Mouse (Mus musculus) heart, postnatal 0 days (tissue): Measurements from ENCODE around the gene Ranbp9. TPM values are rescaled to one million over a fixed set of nuclear protein-coding genes. Genes with fewer than 3 reads are reported as not detected.

Experiments
- ATAC-seq: fragments of 200-750 bp; cut with Nextera tagmentation; 2 replicates; pipeline ENCODE4 v1.8.0; 2017; ENCODE audit warnings: low read depth, moderate number of reproducible peaks, moderate library complexity; ENCODE audit not compliant: insufficient read depth
- DNase-seq: peaks from one replicate; pipeline ENCODE4 v3.0.0-alpha.2; 2016; ENCODE audit warnings: low spot score
- H3K27ac ChIP-seq: fragments of 300-500 bp; sonication (generic); 2 replicates; pipeline ENCODE4 v1.5.1; 2014; ENCODE audit warnings: low read depth, mild to moderate bottlenecking
- H3K27me3 ChIP-seq: fragments of 300-500 bp; sonication (generic); 2 replicates; pipeline ENCODE4 v1.6.1; 2014; ENCODE audit warnings: low read length, mixed read lengths; ENCODE audit not compliant: control insufficient read depth, insufficient read depth
- H3K36me3 ChIP-seq: fragments of 300-500 bp; sonication (generic); replicated peaks from 2 replicates; pipeline ENCODE4 v1.6.1; 2014; ENCODE audit warnings: low read length, mixed read lengths; ENCODE audit not compliant: control insufficient read depth, insufficient read depth
- H3K4me1 ChIP-seq: fragments of 300-500 bp; sonication (generic); 2 replicates; pipeline ENCODE4 v1.6.1; 2014; ENCODE audit warnings: antibody characterized with exemption; ENCODE audit not compliant: control insufficient read depth, insufficient read depth
- H3K4me2 ChIP-seq: fragments of 300-500 bp; sonication (generic); 2 replicates; pipeline ENCODE4 v1.6.1; 2014; ENCODE audit warnings: low read depth, mild to moderate bottlenecking, low read length, moderate library complexity
- H3K4me3 ChIP-seq: fragments of 300-500 bp; sonication (generic); 2 replicates; pipeline ENCODE4 v1.5.1; 2014; ENCODE audit warnings: low read depth, low read length
- H3K9ac ChIP-seq: fragments of 300-500 bp; sonication (generic); replicated peaks from 2 replicates; pipeline ENCODE4 v1.6.1; 2014; ENCODE audit warnings: low read depth, low read length, mixed read lengths
- H3K9me3 ChIP-seq: fragments of 300-500 bp; sonication (generic); replicated peaks from 2 replicates; pipeline ENCODE4 v1.6.1; 2016; ENCODE audit warnings: low read length; ENCODE audit not compliant: control insufficient read depth
- CTCF ChIP-seq: IDR thresholded peaks from 2 replicates; pipeline ENCODE4 v1.5.1; 2016; ENCODE audit warnings: antibody characterized with exemption, control low read depth, low read depth
- EP300 ChIP-seq: IDR thresholded peaks from 2 replicates; pipeline ENCODE4 v1.6.1; 2016; ENCODE audit warnings: antibody characterized with exemption, low read depth
- WGBS: fragments of 180-500 bp; shearing (Covaris S2); extraction: QIAGEN DNeasy Blood & Tissue Kit; methylation state at CpG from one replicate; pipeline ENCODE4 v1.1.7; 2014; 5-methylcytosine and 5-hydroxymethylcytosine counted together
- polyA plus RNA-seq: library from polyadenylated mRNA; unstranded; fragments of >200 nt; fragmentation: Nextera tagmentation; extraction: Ambion mirVana; gene quantifications from 2 replicates; pipeline ENCODE4 v1.2.1, GENCODE M21; 2015
- total RNA-seq: library from RNA; depleted of rRNA; stranded (reverse); fragments of >200 nt; gene quantifications from 2 replicates; pipeline ENCODE4 v1.2.3, GENCODE M21; 2014; ENCODE audit warnings: low replicate concordance

The Ranbp9 gene
- total and polyA plus RNA-seq, 2 experiments from 2014 or later: 6.7 to 42.5 TPM

DNA sequence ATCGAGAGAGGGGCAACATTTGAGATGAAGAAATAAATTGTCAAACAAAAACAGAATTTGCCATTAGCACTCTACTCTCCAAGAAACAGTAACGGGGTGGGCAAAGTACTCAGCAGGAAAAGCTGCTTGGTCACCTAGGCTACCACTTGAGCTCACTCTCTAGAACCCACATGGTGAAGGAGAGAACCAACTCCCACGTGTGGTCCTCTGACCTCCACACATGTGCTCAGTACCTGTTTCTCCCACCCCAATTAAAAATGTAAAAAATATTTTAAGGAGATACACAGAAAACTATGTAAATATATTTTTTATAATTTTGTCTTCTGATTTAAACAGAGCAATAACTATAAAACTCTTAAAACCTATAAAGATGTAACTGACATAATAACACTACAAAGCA is 33.4 kb downstream of the Ranbp9 start:
- TF ChIP-seq EP300 (no peak), CTCF (no peak)
- Histone ChIP-seq H3K27me3 (no peaks in the 10 kb centered on the region), H3K4me3 (no peak overlapping the region), H3K9me3 (no peaks in the 10 kb centered on the region), H3K27ac (no peak overlapping the region), H3K4me1 (peaks cover 25% of the 10 kb centered on the region), H3K4me2 (no peak overlapping the region), H3K36me3 (no peaks in the 10 kb centered on the region), H3K9ac (no peak overlapping the region)
- DNase-seq: no peak
- no peak for ATAC-seq
- 67% methylated on average over 3 of the region's 3 CpGs for WGBS

DNA sequence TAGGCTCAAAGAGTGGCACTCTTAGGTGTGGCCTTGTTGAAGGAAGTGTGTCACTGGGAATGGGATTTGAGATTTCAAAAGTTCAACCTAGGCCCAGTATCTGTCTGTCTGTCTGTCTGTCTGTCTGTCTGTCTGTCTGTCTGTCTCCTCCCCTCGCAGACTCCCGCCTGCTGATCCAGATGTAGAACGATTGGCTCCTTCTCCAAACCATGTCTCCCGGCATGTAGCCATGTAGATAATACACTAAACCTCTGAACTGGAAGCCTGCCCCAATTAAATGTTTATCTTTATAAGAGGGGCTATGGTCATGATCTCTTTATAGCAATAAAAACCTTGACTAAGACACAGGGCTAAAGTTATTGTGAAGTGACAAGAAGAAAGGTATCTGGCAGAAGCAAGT is 35.3 kb downstream of the Ranbp9 start:
- H3K27me3 ChIP-seq: no peaks in the 10 kb centered on the region
- no peak overlapping the region for H3K4me3 ChIP-seq
- no peak for DNase-seq
- TF ChIP-seq EP300 (no peak), CTCF (no peak)
- H3K4me2 ChIP-seq: no peak overlapping the region
- WGBS: 34% methylated on average over 4 of the region's 4 CpGs
- ATAC-seq: no peak
- H3K27ac ChIP-seq: peak overlapping the region; percentile 12; the same call in 1 of the 2 replicates
- no peaks in the 10 kb centered on the region for H3K36me3 ChIP-seq
- 0 out of 2 replicates have a peak, but pooled peaks cover 19% of the 10 kb centered on the region for H3K4me1 ChIP-seq
- no peak overlapping the region for H3K9ac ChIP-seq
- H3K9me3 ChIP-seq: no peaks in the 10 kb centered on the region

DNA sequence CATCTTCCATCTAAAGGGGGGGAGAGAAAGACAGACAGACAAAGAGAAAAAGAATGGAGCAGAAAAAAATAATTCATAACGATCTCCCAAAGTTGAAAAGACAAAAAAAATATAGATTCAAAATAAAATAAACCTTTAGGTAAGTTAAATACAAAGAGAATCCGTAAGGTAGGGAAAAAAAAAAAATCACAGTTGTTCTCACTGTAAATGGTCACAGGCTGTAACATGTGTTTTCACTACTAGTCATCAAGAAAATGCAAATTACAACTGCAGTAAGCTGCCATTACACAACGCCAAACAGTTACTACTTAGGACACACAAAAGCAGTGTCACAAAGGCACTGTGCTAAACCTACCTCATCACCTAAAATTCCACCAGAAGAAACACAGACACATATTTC is 36.4 kb downstream of the Ranbp9 start:
- Histone ChIP-seq H3K27ac (no peak overlapping the region), H3K9ac (no peak overlapping the region), H3K4me2 (no peak overlapping the region), H3K36me3 (no peaks in the 10 kb centered on the region), H3K4me3 (no peak overlapping the region), H3K4me1 (peaks cover 19% of the 10 kb centered on the region; the same call in 1 of the 2 replicates), H3K9me3 (no peaks in the 10 kb centered on the region), H3K27me3 (no peaks in the 10 kb centered on the region)
- DNase-seq (no peak), ATAC-seq (no peak)
- 93% methylated on average over 3 of the region's 3 CpGs for WGBS
- TF ChIP-seq EP300 (no peak), CTCF (no peak)

DNA sequence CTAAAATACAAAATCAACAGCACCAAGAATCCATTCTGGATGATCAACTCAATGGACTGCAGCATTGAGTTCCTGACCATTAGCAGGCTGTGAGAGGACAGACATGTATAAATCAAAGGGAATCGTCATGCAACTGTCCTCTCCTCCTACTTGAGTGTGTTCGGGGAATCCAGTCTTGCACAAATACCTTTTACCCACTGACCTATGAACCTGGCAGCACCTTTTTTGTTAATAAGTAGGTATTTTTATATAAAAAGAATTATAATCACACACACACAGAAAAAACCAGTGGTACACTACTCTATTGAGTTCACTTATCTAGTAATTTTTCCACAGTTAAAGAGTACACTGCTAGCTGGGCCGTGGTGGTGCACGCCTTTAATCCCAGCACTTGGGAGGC is 37.4 kb downstream of the Ranbp9 start:
- Histone ChIP-seq H3K27ac (no peak overlapping the region), H3K36me3 (no peaks in the 10 kb centered on the region), H3K27me3 (no peaks in the 10 kb centered on the region), H3K4me2 (no peak overlapping the region), H3K4me1 (peaks cover 19% of the 10 kb centered on the region; the same call in 1 of the 2 replicates), H3K4me3 (no peak overlapping the region), H3K9me3 (no peaks in the 10 kb centered on the region), H3K9ac (no peak overlapping the region)
- 93% methylated on average over 4 of the region's 4 CpGs for WGBS
- DNase-seq: no peak
- TF ChIP-seq EP300 (no peak), CTCF (no peak)
- no peak for ATAC-seq

DNA sequence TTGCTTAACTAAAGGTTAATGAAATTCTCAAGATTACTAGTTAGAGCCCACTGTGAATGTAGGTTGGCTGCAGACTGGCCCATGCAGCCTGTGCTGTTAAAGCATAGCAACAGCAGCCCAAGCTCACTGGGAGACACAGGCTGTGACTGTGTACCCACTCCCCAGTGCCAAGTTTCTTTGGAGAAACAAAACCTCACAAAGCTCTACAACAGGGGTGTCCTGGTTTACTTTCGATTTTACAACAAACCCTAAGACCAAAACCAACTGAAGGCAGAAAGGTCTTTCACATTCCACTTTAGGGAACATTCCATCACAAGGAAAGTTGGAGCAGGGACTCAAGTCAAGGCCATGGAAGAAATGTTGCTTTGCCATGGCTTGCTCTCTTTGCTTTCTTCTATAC is 38.5 kb downstream of the Ranbp9 start:
- Histone ChIP-seq H3K27me3 (no peaks in the 10 kb centered on the region), H3K27ac (no peak overlapping the region), H3K4me3 (no peak overlapping the region), H3K36me3 (no peaks in the 10 kb centered on the region), H3K4me1 (peaks cover 16% of the 10 kb centered on the region; the same call in 1 of the 2 replicates), H3K9ac (no peak overlapping the region), H3K4me2 (no peak overlapping the region), H3K9me3 (no peaks in the 10 kb centered on the region)
- TF ChIP-seq EP300 (no peak), CTCF (no peak)
- WGBS: 75% methylated on average over 1 of the region's 1 CpGs
- no peak for DNase-seq
- no peak for ATAC-seq

DNA sequence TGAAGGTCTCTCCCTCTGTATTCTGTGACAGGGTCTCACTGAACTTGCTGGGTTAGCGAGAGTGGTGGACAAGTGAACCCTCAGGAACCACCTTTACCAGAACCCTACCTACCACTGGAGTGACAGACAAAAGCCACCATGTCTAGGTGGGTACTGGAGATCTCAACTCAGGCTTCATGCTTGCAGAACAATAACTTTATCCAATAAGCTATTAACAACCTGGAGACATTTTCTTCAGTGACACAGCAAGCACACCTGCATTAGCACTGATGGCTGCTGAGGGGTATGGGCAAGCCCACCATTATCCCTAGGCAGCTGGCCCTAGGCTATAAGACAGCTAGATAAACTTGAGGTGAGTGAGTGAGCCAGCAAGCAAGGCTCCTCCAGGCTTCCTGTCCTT is 40.7 kb downstream of the Ranbp9 start:
- Histone ChIP-seq H3K4me1 (no peaks in the 10 kb centered on the region; the same call in 1 of the 2 replicates), H3K27ac (no peak overlapping the region), H3K9me3 (no peaks in the 10 kb centered on the region), H3K4me2 (no peak overlapping the region), H3K4me3 (no peak overlapping the region), H3K36me3 (no peaks in the 10 kb centered on the region), H3K9ac (no peak overlapping the region), H3K27me3 (no peaks in the 10 kb centered on the region)
- no peak for DNase-seq
- no peak for ATAC-seq
- no peak for TF ChIP-seq CTCF
- no peak for TF ChIP-seq EP300
- 100% methylated on average over 1 of the region's 1 CpGs for WGBS
